Mouse (Mus musculus): ENCODE measurements at regions not wholly inside any gene's neighbourhood (a gene's known extent, or its start where the extent isn't known, plus 50 kb on each side); places are given as distances from the start of the nearest gene placed in this dataset.

- DNase-seq = no peak
Measured at GRCm38 (mm10) chr6:100923070-100923469, 89.6 kb downstream of the Ppp4r2 start.

- no peak for DNase-seq
Measured at GRCm38 (mm10) chr6:100923686-100924085, 90.3 kb downstream of the Ppp4r2 start.

- no peak for DNase-seq
Measured at GRCm38 (mm10) chr6:100928791-100929758, 95.7 kb downstream of the Ppp4r2 start.

GRCm38 (mm10) chr6:100929759-100930358 is 96.4 kb downstream of the Ppp4r2 start:
- DNase-seq = peak; percentile 18 to 25

- no peak for DNase-seq
Measured at GRCm38 (mm10) chr6:100930706-100931105, 97.3 kb downstream of the Ppp4r2 start.

- no peak for DNase-seq
Measured at GRCm38 (mm10) chr6:100934424-100934823, 101.0 kb downstream of the Ppp4r2 start.

GRCm38 (mm10) chr6:100937802-100938201 is 104.4 kb downstream of the Ppp4r2 start:
- no peak for DNase-seq

- no peak for DNase-seq
Measured at GRCm38 (mm10) chr6:100938376-100938775, 105.0 kb downstream of the Ppp4r2 start.

GRCm38 (mm10) chr6:100939042-100939441 is 105.6 kb downstream of the Ppp4r2 start:
- DNase-seq = peak; percentile 51 to 67

GRCm38 (mm10) chr6:100939766-100940165 is 106.3 kb downstream of the Ppp4r2 start:
- DNase-seq = no peak

- no peak for DNase-seq
Measured at GRCm38 (mm10) chr6:100941686-100942085, 108.3 kb downstream of the Ppp4r2 start.

GRCm38 (mm10) chr6:100942956-100943355 is 109.5 kb downstream of the Ppp4r2 start:
- DNase-seq = no peak

GRCm38 (mm10) chr6:100945796-100946195 is 112.4 kb downstream of the Ppp4r2 start:
- no peak for DNase-seq

- no peak for DNase-seq
Measured at GRCm38 (mm10) chr6:100948340-100948739, 114.9 kb downstream of the Ppp4r2 start.

GRCm38 (mm10) chr6:100951646-100952045 is 118.2 kb downstream of the Ppp4r2 start:
- no peak for DNase-seq

- DNase-seq = no peak
Measured at GRCm38 (mm10) chr6:100952470-100952869, 119.0 kb downstream of the Ppp4r2 start.

GRCm38 (mm10) chr6:100954563-100954962 is 121.1 kb downstream of the Ppp4r2 start:
- no peak for DNase-seq

GRCm38 (mm10) chr6:100966481-100966880 is 133.1 kb downstream of the Ppp4r2 start:
- no peak for DNase-seq

- DNase-seq = no peak
Measured at GRCm38 (mm10) chr6:100968080-100968856, 134.8 kb downstream of the Ppp4r2 start.

- no peak for DNase-seq
Measured at GRCm38 (mm10) chr6:100968960-100969359, 135.5 kb downstream of the Ppp4r2 start.

- no peak for DNase-seq
Measured at GRCm38 (mm10) chr6:100970810-100971447, 137.5 kb downstream of the Ppp4r2 start.

GRCm38 (mm10) chr6:100971462-100971955 is 138.1 kb downstream of the Ppp4r2 start:
- no peak for DNase-seq
